Mouse (Mus musculus) heart, postnatal 0 days (tissue): ENCODE results near the gene Palm2. TPM values are rescaled to one million over a fixed set of nuclear protein-coding genes. Genes with fewer than 3 reads are reported as not detected.
A peak's percentile ranks its signal among the peaks of the same experiment; 100 is the strongest.

Experiments
- ATAC-seq: fragments of 200-750 bp; cut with Nextera tagmentation; 2 replicates; pipeline ENCODE4 v1.8.0; 2017; ENCODE audit warnings: low read depth, moderate number of reproducible peaks, moderate library complexity; ENCODE audit not compliant: insufficient read depth
- DNase-seq: peaks from one replicate; pipeline ENCODE4 v3.0.0-alpha.2; 2016; ENCODE audit warnings: low spot score
- H3K27ac ChIP-seq: fragments of 300-500 bp; sonication (generic); 2 replicates; pipeline ENCODE4 v1.5.1; 2014; ENCODE audit warnings: low read depth, mild to moderate bottlenecking
- H3K27me3 ChIP-seq: fragments of 300-500 bp; sonication (generic); 2 replicates; pipeline ENCODE4 v1.6.1; 2014; ENCODE audit warnings: low read length, mixed read lengths; ENCODE audit not compliant: control insufficient read depth, insufficient read depth
- H3K36me3 ChIP-seq: fragments of 300-500 bp; sonication (generic); replicated peaks from 2 replicates; pipeline ENCODE4 v1.6.1; 2014; ENCODE audit warnings: low read length, mixed read lengths; ENCODE audit not compliant: control insufficient read depth, insufficient read depth
- H3K4me1 ChIP-seq: fragments of 300-500 bp; sonication (generic); 2 replicates; pipeline ENCODE4 v1.6.1; 2014; ENCODE audit warnings: antibody characterized with exemption; ENCODE audit not compliant: control insufficient read depth, insufficient read depth
- H3K4me2 ChIP-seq: fragments of 300-500 bp; sonication (generic); 2 replicates; pipeline ENCODE4 v1.6.1; 2014; ENCODE audit warnings: low read depth, mild to moderate bottlenecking, low read length, moderate library complexity
- H3K4me3 ChIP-seq: fragments of 300-500 bp; sonication (generic); 2 replicates; pipeline ENCODE4 v1.5.1; 2014; ENCODE audit warnings: low read depth, low read length
- H3K9ac ChIP-seq: fragments of 300-500 bp; sonication (generic); replicated peaks from 2 replicates; pipeline ENCODE4 v1.6.1; 2014; ENCODE audit warnings: low read depth, low read length, mixed read lengths
- H3K9me3 ChIP-seq: fragments of 300-500 bp; sonication (generic); replicated peaks from 2 replicates; pipeline ENCODE4 v1.6.1; 2016; ENCODE audit warnings: low read length; ENCODE audit not compliant: control insufficient read depth
- CTCF ChIP-seq: IDR thresholded peaks from 2 replicates; pipeline ENCODE4 v1.5.1; 2016; ENCODE audit warnings: antibody characterized with exemption, control low read depth, low read depth
- EP300 ChIP-seq: IDR thresholded peaks from 2 replicates; pipeline ENCODE4 v1.6.1; 2016; ENCODE audit warnings: antibody characterized with exemption, low read depth
- WGBS: fragments of 180-500 bp; shearing (Covaris S2); extraction: QIAGEN DNeasy Blood & Tissue Kit; methylation state at CpG from one replicate; pipeline ENCODE4 v1.1.7; 2014; 5-methylcytosine and 5-hydroxymethylcytosine counted together
- polyA plus RNA-seq: library from polyadenylated mRNA; unstranded; fragments of >200 nt; fragmentation: Nextera tagmentation; extraction: Ambion mirVana; gene quantifications from 2 replicates; pipeline ENCODE4 v1.2.1, GENCODE M21; 2015
- total RNA-seq: library from RNA; depleted of rRNA; stranded (reverse); fragments of >200 nt; gene quantifications from 2 replicates; pipeline ENCODE4 v1.2.3, GENCODE M21; 2014; ENCODE audit warnings: low replicate concordance

Palm2 gene
- total and polyA plus RNA-seq, 2 experiments from 2014 or later, result 6.6 to 12.6 TPM

GRCm38 (mm10) chr4:57569069-57569355 is 135.0 kb downstream of the Palm2 start:
- no peak for ATAC-seq
- no peak for DNase-seq
- no peaks in the 10 kb centered on the region for H3K27me3 ChIP-seq
- H3K27ac ChIP-seq, result peak overlapping the region; percentile 99
- peaks cover 8% of the 10 kb centered on the region; the same call in 1 of the 2 replicates for H3K36me3 ChIP-seq
- H3K9ac ChIP-seq, result peak overlapping the region; percentile 95
- TF ChIP-seq CTCF, result no peak
- no peaks in the 10 kb centered on the region for H3K9me3 ChIP-seq
- WGBS, result 36% methylated on average over 4 of the region's 4 CpGs
- peak overlapping the region; percentile 77 for H3K4me3 ChIP-seq
- peaks cover 58% of the 10 kb centered on the region for H3K4me1 ChIP-seq
- peak overlapping the region; percentile 84 for H3K4me2 ChIP-seq

- ATAC-seq (peak; percentile 59), DNase-seq (peak; percentile 81)
- no peaks in the 10 kb centered on the region for H3K27me3 ChIP-seq
- peak overlapping the region; percentile 77 for H3K4me3 ChIP-seq
- H3K36me3 ChIP-seq, result peaks cover 8% of the 10 kb centered on the region; the same call in 1 of the 2 replicates
- WGBS, result 18% methylated on average over 6 of the region's 6 CpGs
- H3K4me2 ChIP-seq, result peak overlapping the region; percentile 84
- H3K4me1 ChIP-seq, result peaks cover 58% of the 10 kb centered on the region
- H3K9me3 ChIP-seq, result no peaks in the 10 kb centered on the region
- H3K9ac ChIP-seq, result peak overlapping the region; percentile 95
- no peak for TF ChIP-seq CTCF
- no peak; the same call in 1 of the 2 replicates for TF ChIP-seq EP300
- peak overlapping the region; percentile 99 for H3K27ac ChIP-seq
Measured at GRCm38 (mm10) chr4:57569711-57570110, 135.7 kb downstream of the Palm2 start.

GRCm38 (mm10) chr4:57570229-57570628 is 136.2 kb downstream of the Palm2 start:
- Histone ChIP-seq H3K9ac (peak overlapping the region; percentile 95), H3K27me3 (no peaks in the 10 kb centered on the region), H3K9me3 (no peaks in the 10 kb centered on the region), H3K27ac (peak overlapping the region; percentile 99), H3K36me3 (peaks cover 8% of the 10 kb centered on the region; the same call in 1 of the 2 replicates), H3K4me3 (peak overlapping the region; percentile 77), H3K4me1 (peaks cover 58% of the 10 kb centered on the region), H3K4me2 (peak overlapping the region; percentile 84)
- 31% methylated on average over 3 of the region's 3 CpGs for WGBS
- ATAC-seq (no peak), DNase-seq (no peak)
- TF ChIP-seq EP300 (no peak), CTCF (no peak)

GRCm38 (mm10) chr4:57574181-57574580 is 140.1 kb downstream of the Palm2 start:
- peaks cover 8% of the 10 kb centered on the region; the same call in 1 of the 2 replicates for H3K36me3 ChIP-seq
- no peak overlapping the region for H3K4me3 ChIP-seq
- no peaks in the 10 kb centered on the region for H3K9me3 ChIP-seq
- no peaks in the 10 kb centered on the region for H3K27me3 ChIP-seq
- H3K27ac ChIP-seq, result peak overlapping the region; percentile 89
- WGBS, result 58% methylated on average over 3 of the region's 3 CpGs
- peaks cover 62% of the 10 kb centered on the region for H3K4me1 ChIP-seq
- DNase-seq (no peak), ATAC-seq (no peak)
- TF ChIP-seq CTCF (no peak), EP300 (no peak)
- 0 out of 2 replicates have a peak overlapping the region, but pooled peaks have one; percentile 7 for H3K9ac ChIP-seq
- H3K4me2 ChIP-seq, result no peak overlapping the region

- WGBS, result 24% methylated on average over 6 of the region's 6 CpGs
- Histone ChIP-seq H3K4me2 (no peak overlapping the region; the same call in 1 of the 2 replicates), H3K4me3 (no peak overlapping the region), H3K36me3 (peaks cover 8% of the 10 kb centered on the region; the same call in 1 of the 2 replicates), H3K27ac (peak overlapping the region; percentile 89), H3K4me1 (peaks cover 64% of the 10 kb centered on the region), H3K9ac (no peak overlapping the region), H3K9me3 (no peaks in the 10 kb centered on the region), H3K27me3 (no peaks in the 10 kb centered on the region)
- TF ChIP-seq CTCF, result no peak
- no peak for TF ChIP-seq EP300
- ATAC-seq (peak; percentile 57), DNase-seq (no peak)
Measured at GRCm38 (mm10) chr4:57574646-57575045, 140.6 kb downstream of the Palm2 start.

GRCm38 (mm10) chr4:57575686-57576085 is 141.6 kb downstream of the Palm2 start:
- Histone ChIP-seq H3K9ac (0 out of 2 replicates have a peak overlapping the region, but pooled peaks have one; percentile 6), H3K27me3 (no peaks in the 10 kb centered on the region), H3K4me1 (peaks cover 65% of the 10 kb centered on the region), H3K27ac (peak overlapping the region; percentile 89), H3K4me3 (no peak overlapping the region), H3K9me3 (no peaks in the 10 kb centered on the region), H3K4me2 (no peak overlapping the region), H3K36me3 (peaks cover 8% of the 10 kb centered on the region; the same call in 1 of the 2 replicates)
- DNase-seq, result no peak
- no peak for ATAC-seq
- TF ChIP-seq CTCF, result no peak
- TF ChIP-seq EP300, result no peak
- 48% methylated on average over 5 of the region's 5 CpGs for WGBS
